Mouse (Mus musculus): ENCODE data around the gene Hoxc13.

- TF ChIP-seq CTCF (IDR thresholded peaks at IDR 0.05; ENCODE audit: low read depth) (no peak), EP300 (optimal IDR thresholded peaks at IDR 0.05) (no peak)
Measured at GRCm38 (mm10) chr15:102920619-102921018, 284 bp upstream of the Hoxc13 start.

All from stomach, postnatal 0 days (tissue).